Mouse (Mus musculus) hindbrain, embryonic 14.5 days (tissue): ENCODE measurements around the gene Txnrd2. TPM values are rescaled to one million over a fixed set of nuclear protein-coding genes. Genes with fewer than 3 reads are reported as not detected.

ENCODE experiments used
- ATAC-seq: fragments of 200-750 bp; cut with Nextera tagmentation; 2 replicates; pipeline ENCODE4 v1.8.0; 2017; ENCODE audit warnings: moderate number of reproducible peaks, mild to moderate bottlenecking, moderate TSS enrichment, moderate library complexity; ENCODE audit not compliant: low FRiP score
- DNase-seq: peaks from one replicate; pipeline ENCODE4 v3.0.0-alpha.2; 2015; ENCODE audit warnings: low spot score
- H3K27ac ChIP-seq: fragments of 300-500 bp; sonication (generic); 2 replicates; pipeline ENCODE4 v1.5.1; 2014; ENCODE audit warnings: mild to moderate bottlenecking, moderate library complexity
- H3K27me3 ChIP-seq: fragments of 300-500 bp; sonication (generic); 2 replicates; pipeline ENCODE4 v1.6.1; 2014; ENCODE audit warnings: mild to moderate bottlenecking, low read length, mixed read lengths; ENCODE audit not compliant: control insufficient read depth, insufficient read depth
- H3K36me3 ChIP-seq: fragments of 300-500 bp; sonication (generic); replicated peaks from 2 replicates; pipeline ENCODE4 v1.6.1; 2014; ENCODE audit not compliant: control insufficient read depth, insufficient read depth
- H3K4me1 ChIP-seq: fragments of 300-500 bp; sonication (generic); replicated peaks from 2 replicates; pipeline ENCODE4 v1.6.1; 2014; ENCODE audit warnings: antibody characterized with exemption, low read length, mixed read lengths; ENCODE audit not compliant: control insufficient read depth, insufficient read depth
- H3K4me2 ChIP-seq: fragments of 300-500 bp; sonication (generic); replicated peaks from 2 replicates; pipeline ENCODE4 v1.6.1; 2014; ENCODE audit warnings: mild to moderate bottlenecking, moderate library complexity
- H3K4me3 ChIP-seq: fragments of 300-500 bp; sonication (generic); replicated peaks from 2 replicates; pipeline ENCODE4 v1.5.1; 2014; ENCODE audit warnings: mild to moderate bottlenecking, low read length
- H3K9ac ChIP-seq: fragments of 300-500 bp; sonication (generic); 2 replicates; pipeline ENCODE4 v1.6.1; 2014
- H3K9me3 ChIP-seq: fragments of 300-500 bp; sonication (generic); 2 replicates; pipeline ENCODE4 v1.6.1; 2016; ENCODE audit warnings: low read length; ENCODE audit not compliant: control insufficient read depth
- WGBS: fragments of 180-500 bp; shearing (Covaris S2); extraction: QIAGEN DNeasy Blood & Tissue Kit; methylation state at CpG from one replicate; pipeline ENCODE4 v1.1.7; 2014; 5-methylcytosine and 5-hydroxymethylcytosine counted together
- polyA plus RNA-seq: library from polyadenylated mRNA; unstranded; fragments of >200 nt; fragmentation: Nextera tagmentation; extraction: Ambion mirVana; gene quantifications from 2 replicates; pipeline ENCODE4 v1.2.1, GENCODE M21; 2014

The Txnrd2 gene
- polyA plus RNA-seq, 1 experiment from 2014 or later: 26.0 TPM

GRCm38 (mm10) chr16:18453846-18454245 is 27.7 kb downstream of the Txnrd2 start:
- no peak overlapping the region for H3K4me2 ChIP-seq
- H3K9ac ChIP-seq: no peak overlapping the region; the same call in 1 of the 2 replicates
- DNase-seq (no peak), ATAC-seq (no peak)
- H3K4me3 ChIP-seq: no peak overlapping the region
- H3K9me3 ChIP-seq: no peaks in the 10 kb centered on the region
- 49% methylated on average over 5 of the region's 5 CpGs for WGBS
- H3K4me1 ChIP-seq: no peaks in the 10 kb centered on the region
- peaks cover 15% of the 10 kb centered on the region for H3K36me3 ChIP-seq
- no peak overlapping the region for H3K27ac ChIP-seq
- no peaks in the 10 kb centered on the region for H3K27me3 ChIP-seq

GRCm38 (mm10) chr16:18455407-18455806 is 29.2 kb downstream of the Txnrd2 start:
- ATAC-seq: no peak
- WGBS: 84% methylated on average over 6 of the region's 6 CpGs
- H3K9me3 ChIP-seq: no peaks in the 10 kb centered on the region
- no peak overlapping the region for H3K27ac ChIP-seq
- DNase-seq: no peak
- no peak overlapping the region for H3K9ac ChIP-seq
- H3K4me3 ChIP-seq: no peak overlapping the region
- H3K27me3 ChIP-seq: no peaks in the 10 kb centered on the region
- H3K4me2 ChIP-seq: no peak overlapping the region
- peaks cover 15% of the 10 kb centered on the region for H3K36me3 ChIP-seq
- peaks cover 15% of the 10 kb centered on the region for H3K4me1 ChIP-seq

- Histone ChIP-seq H3K27ac (no peak overlapping the region), H3K4me1 (peaks cover 16% of the 10 kb centered on the region), H3K9me3 (no peaks in the 10 kb centered on the region), H3K9ac (no peak overlapping the region), H3K36me3 (peaks cover 15% of the 10 kb centered on the region), H3K27me3 (no peaks in the 10 kb centered on the region), H3K4me3 (no peak overlapping the region), H3K4me2 (no peak overlapping the region)
- ATAC-seq (no peak), DNase-seq (no peak)
These were observed 32.5 kb downstream of the Txnrd2 start for GRCm38 (mm10) chr16:18458661-18459060.

- no peak for DNase-seq
- 0 out of 2 replicates have a peak overlapping the region, but pooled peaks have one; percentile 6 for H3K4me3 ChIP-seq
These were observed 33.3 kb downstream of the Txnrd2 start for GRCm38 (mm10) chr16:18459335-18459954.

GRCm38 (mm10) chr16:18459955-18460370 is 33.8 kb downstream of the Txnrd2 start:
- ATAC-seq: peak; percentile 85
- H3K9ac ChIP-seq: peak overlapping the region; percentile 59
- H3K27me3 ChIP-seq: no peaks in the 10 kb centered on the region
- no peaks in the 10 kb centered on the region for H3K9me3 ChIP-seq
- peak overlapping the region; percentile 68 for H3K27ac ChIP-seq
- H3K36me3 ChIP-seq: peaks cover 15% of the 10 kb centered on the region
- peaks cover 16% of the 10 kb centered on the region for H3K4me1 ChIP-seq
- H3K4me3 ChIP-seq: 0 out of 2 replicates have a peak overlapping the region, but pooled peaks have one; percentile 6
- peak overlapping the region; percentile 43 for H3K4me2 ChIP-seq
- WGBS: 2% methylated on average over 11 of the region's 11 CpGs
- DNase-seq: peak; percentile 54

More at GRCm38 (mm10) chr16:18459335-18459954, 33.3 kb downstream of the Txnrd2 start:
- Histone ChIP-seq H3K27ac (peak overlapping the region; percentile 68), H3K4me1 (peaks cover 16% of the 10 kb centered on the region), H3K9me3 (no peaks in the 10 kb centered on the region), H3K9ac (peak overlapping the region; percentile 59), H3K27me3 (no peaks in the 10 kb centered on the region), H3K4me2 (peak overlapping the region; percentile 43), H3K36me3 (peaks cover 15% of the 10 kb centered on the region)
- peak; percentile 27; the same call in 1 of the 2 replicates for ATAC-seq
- 13% methylated on average over 12 of the region's 12 CpGs for WGBS

GRCm38 (mm10) chr16:18460826-18461225 is 34.6 kb downstream of the Txnrd2 start:
- H3K9ac ChIP-seq: no peak overlapping the region
- no peak overlapping the region for H3K4me3 ChIP-seq
- no peak overlapping the region for H3K4me2 ChIP-seq
- peaks cover 15% of the 10 kb centered on the region for H3K36me3 ChIP-seq
- 90% methylated on average over 3 of the region's 3 CpGs for WGBS
- H3K27me3 ChIP-seq: no peaks in the 10 kb centered on the region
- peaks cover 16% of the 10 kb centered on the region for H3K4me1 ChIP-seq
- DNase-seq (no peak), ATAC-seq (no peak)
- no peak overlapping the region for H3K27ac ChIP-seq
- H3K9me3 ChIP-seq: no peaks in the 10 kb centered on the region

GRCm38 (mm10) chr16:18462031-18462430 is 35.8 kb downstream of the Txnrd2 start:
- H3K27me3 ChIP-seq: no peaks in the 10 kb centered on the region
- WGBS: 44% methylated on average over 9 of the region's 9 CpGs
- peaks cover 16% of the 10 kb centered on the region for H3K4me1 ChIP-seq
- no peak overlapping the region for H3K27ac ChIP-seq
- H3K36me3 ChIP-seq: peaks cover 4% of the 10 kb centered on the region; the same call in 1 of the 2 replicates
- H3K9me3 ChIP-seq: no peaks in the 10 kb centered on the region
- no peak overlapping the region for H3K4me2 ChIP-seq
- H3K4me3 ChIP-seq: no peak overlapping the region
- H3K9ac ChIP-seq: no peak overlapping the region
- DNase-seq: no peak
- ATAC-seq: no peak

- Histone ChIP-seq H3K27ac (no peak overlapping the region), H3K9ac (no peak overlapping the region), H3K4me3 (no peak overlapping the region), H3K36me3 (no peaks in the 10 kb centered on the region; the same call in 1 of the 2 replicates), H3K4me1 (peaks cover 16% of the 10 kb centered on the region), H3K9me3 (no peaks in the 10 kb centered on the region), H3K4me2 (no peak overlapping the region), H3K27me3 (no peaks in the 10 kb centered on the region)
- ATAC-seq: no peak
- 62% methylated on average over 8 of the region's 8 CpGs for WGBS
- no peak for DNase-seq
These were observed 36.4 kb downstream of the Txnrd2 start for GRCm38 (mm10) chr16:18462598-18462997.

GRCm38 (mm10) chr16:18464271-18464670 is 38.1 kb downstream of the Txnrd2 start:
- 69% methylated on average over 3 of the region's 3 CpGs for WGBS
- Histone ChIP-seq H3K27ac (no peak overlapping the region), H3K4me2 (no peak overlapping the region), H3K9me3 (no peaks in the 10 kb centered on the region), H3K27me3 (no peaks in the 10 kb centered on the region), H3K9ac (no peak overlapping the region), H3K4me3 (no peak overlapping the region), H3K4me1 (peaks cover 12% of the 10 kb centered on the region), H3K36me3 (peaks cover 3% of the 10 kb centered on the region)
- no peak for DNase-seq
- no peak for ATAC-seq
